Mouse (Mus musculus): ENCODE measurements around the gene Parvb. TPM values are rescaled to one million over a fixed set of nuclear protein-coding genes. Genes with fewer than 3 reads are reported as not detected.

Gene Parvb
- 54.1 and 54.5 TPM in 2 replicates for polyA plus RNA-seq (2011; ENCODE audit: insufficient read depth, insufficient read length, low read depth, missing spikeins)

DNA sequence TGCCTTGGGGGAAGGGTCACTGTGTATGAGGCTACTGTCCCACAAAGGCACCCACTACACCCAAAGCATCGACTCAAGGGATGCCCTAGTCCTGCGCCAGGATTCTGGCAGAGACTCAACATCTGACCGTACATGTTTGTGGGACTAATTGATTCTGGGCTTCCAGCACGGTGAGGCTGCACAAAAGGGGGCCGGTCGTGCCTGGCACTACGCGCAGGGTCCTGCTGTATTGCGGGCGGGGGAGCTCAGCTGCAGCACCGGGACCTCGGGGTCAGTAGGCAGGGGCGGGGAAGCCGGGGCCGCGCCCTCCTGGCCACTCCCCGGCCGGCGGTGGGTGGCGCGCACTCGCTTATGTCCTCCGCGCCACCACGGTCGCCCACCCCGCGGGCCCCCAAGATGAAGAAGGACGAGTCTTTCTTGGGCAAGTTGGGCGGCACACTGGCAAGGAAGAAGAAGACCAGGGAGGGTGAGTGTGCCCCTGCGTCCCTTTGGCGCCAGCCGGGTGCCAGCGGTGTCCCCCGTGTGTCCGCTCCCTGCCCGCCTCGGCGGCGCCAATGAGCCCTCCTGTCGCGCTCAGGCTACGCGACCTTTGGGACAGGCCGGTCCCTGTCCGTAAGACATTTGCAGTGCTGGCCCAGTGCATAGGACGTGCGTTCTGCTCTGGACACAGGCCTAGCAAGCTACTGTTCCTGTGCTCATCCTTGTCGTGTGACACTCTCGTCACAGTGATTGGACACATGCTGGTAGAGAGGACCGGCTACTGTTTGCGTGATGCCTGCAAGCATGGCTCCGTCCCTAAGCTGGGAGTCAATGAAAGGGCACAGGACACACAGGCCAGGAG lies at the start of gene Parvb:
TSS of gene Parvb (plus strand) at position 323 of the 841 bp plus-strand sequence.
- Histone ChIP-seq H3K27me3 (ENCODE audit: control insufficient read depth, insufficient read depth, low read length, poor library complexity, severe bottlenecking) (no peaks in the 10 kb centered on the region), H3K4me3 (ENCODE audit: low read depth, low read length) (peak within 1 kb of the TSS; percentile 72), H3K27ac (ENCODE audit: insufficient read depth, low read length) (peak within 1 kb of the TSS; percentile 78), H3K4me1 (ENCODE audit: control insufficient read depth, insufficient read depth, low read length) (no peaks in the 10 kb centered on the region), H3K9me3 (replicated peaks; ENCODE audit: control insufficient read depth, insufficient read depth, low read length, poor library complexity, severe bottlenecking) (no peaks in the 10 kb centered on the region), H3K36me3 (ENCODE audit: control insufficient read depth, insufficient read depth, low read length, poor library complexity, severe bottlenecking) (no peaks in the 10 kb centered on the region), H3K9ac (ENCODE audit: low read depth, poor library complexity, severe bottlenecking) (peak within 1 kb of the TSS; percentile 52)
- no peak for TF ChIP-seq CTCF (IDR thresholded peaks at IDR 0.05; ENCODE audit: low read depth, low read length)
- no peak for TF ChIP-seq EP300 (IDR thresholded peaks at IDR 0.05; ENCODE audit: insufficient read depth, low read depth, low read length)
- no peak for TF ChIP-seq POLR2A (IDR thresholded peaks at IDR 0.05; ENCODE audit: insufficient read depth, low read length)

DNA sequence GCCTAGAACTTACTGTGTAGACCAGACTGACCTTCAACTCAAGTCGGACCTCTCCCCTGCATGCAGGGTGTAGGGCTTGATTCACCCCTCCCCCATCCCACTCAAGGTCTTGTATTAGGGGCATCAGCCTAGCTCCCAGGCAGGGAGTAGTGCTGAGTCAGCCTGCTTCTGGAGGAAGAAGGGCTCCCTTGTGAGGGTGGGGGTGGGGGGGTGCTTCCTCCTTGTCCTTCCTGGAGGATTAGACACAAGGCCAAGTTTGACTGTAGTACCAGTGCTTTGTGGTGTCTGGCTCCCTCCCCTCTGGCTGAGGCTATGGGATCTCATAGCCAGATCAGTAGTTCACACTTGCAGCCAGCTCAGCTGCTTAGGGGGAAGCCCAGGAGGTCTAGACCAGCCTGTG lies 47.9 kb upstream of the Parvb start:
- no peaks in the 10 kb centered on the region for H3K36me3 ChIP-seq (ENCODE audit: control insufficient read depth, insufficient read depth, low read length, poor library complexity, severe bottlenecking)
- H3K4me3 ChIP-seq (ENCODE audit: low read depth, low read length): no peak overlapping the region
- peak overlapping the region; percentile 86 for H3K27ac ChIP-seq (ENCODE audit: insufficient read depth, low read length)

DNA sequence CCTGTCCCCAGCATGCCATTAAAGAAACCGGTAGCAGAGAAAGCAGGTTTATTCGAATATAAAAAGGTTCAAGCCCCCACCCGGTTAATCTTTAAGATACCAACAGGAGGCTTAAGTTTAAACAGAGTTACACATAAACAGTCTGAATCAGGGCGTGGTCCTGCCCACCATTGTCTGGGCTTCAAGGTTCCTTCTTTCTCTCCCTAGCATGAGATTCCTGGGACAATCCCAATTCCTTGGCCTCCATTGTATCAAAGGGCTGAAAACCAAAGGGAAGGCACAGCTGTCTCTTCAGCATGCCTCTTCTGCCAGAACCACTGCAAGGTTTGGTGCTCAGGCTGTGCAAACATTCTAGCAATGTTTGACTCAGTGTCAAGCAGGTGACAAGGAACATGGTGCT lies 45.6 kb upstream of the Parvb start:
- H3K9me3 ChIP-seq (replicated peaks; ENCODE audit: control insufficient read depth, insufficient read depth, low read length, poor library complexity, severe bottlenecking): no peaks in the 10 kb centered on the region
- H3K27me3 ChIP-seq (ENCODE audit: control insufficient read depth, insufficient read depth, low read length, poor library complexity, severe bottlenecking): no peaks in the 10 kb centered on the region
- H3K27ac ChIP-seq (ENCODE audit: insufficient read depth, low read length): peak overlapping the region; percentile 86
- TF ChIP-seq CTCF (IDR thresholded peaks at IDR 0.05; ENCODE audit: low read depth, low read length) (no peak), EP300 (IDR thresholded peaks at IDR 0.05; ENCODE audit: insufficient read depth, low read depth, low read length) (no peak; the same call in 1 of the 2 replicates), POLR2A (IDR thresholded peaks at IDR 0.05; ENCODE audit: insufficient read depth, low read length) (no peak)
- H3K4me3 ChIP-seq (ENCODE audit: low read depth, low read length): no peak overlapping the region
- no peaks in the 10 kb centered on the region for H3K36me3 ChIP-seq (ENCODE audit: control insufficient read depth, insufficient read depth, low read length, poor library complexity, severe bottlenecking)
- H3K9ac ChIP-seq (ENCODE audit: low read depth, poor library complexity, severe bottlenecking): no peak overlapping the region
- H3K4me1 ChIP-seq (ENCODE audit: control insufficient read depth, insufficient read depth, low read length): peaks cover 23% of the 10 kb centered on the region

More for the DNA sequence above, 47.9 kb upstream of the Parvb start:
- no peak for TF ChIP-seq POLR2A (IDR thresholded peaks at IDR 0.05; ENCODE audit: insufficient read depth, low read length)
- peak; percentile 92 for TF ChIP-seq EP300 (IDR thresholded peaks at IDR 0.05; ENCODE audit: insufficient read depth, low read depth, low read length)
- Histone ChIP-seq H3K9me3 (replicated peaks; ENCODE audit: control insufficient read depth, insufficient read depth, low read length, poor library complexity, severe bottlenecking) (no peaks in the 10 kb centered on the region), H3K4me1 (ENCODE audit: control insufficient read depth, insufficient read depth, low read length) (peaks cover 23% of the 10 kb centered on the region), H3K27me3 (ENCODE audit: control insufficient read depth, insufficient read depth, low read length, poor library complexity, severe bottlenecking) (no peaks in the 10 kb centered on the region), H3K9ac (ENCODE audit: low read depth, poor library complexity, severe bottlenecking) (no peak overlapping the region)

DNA sequence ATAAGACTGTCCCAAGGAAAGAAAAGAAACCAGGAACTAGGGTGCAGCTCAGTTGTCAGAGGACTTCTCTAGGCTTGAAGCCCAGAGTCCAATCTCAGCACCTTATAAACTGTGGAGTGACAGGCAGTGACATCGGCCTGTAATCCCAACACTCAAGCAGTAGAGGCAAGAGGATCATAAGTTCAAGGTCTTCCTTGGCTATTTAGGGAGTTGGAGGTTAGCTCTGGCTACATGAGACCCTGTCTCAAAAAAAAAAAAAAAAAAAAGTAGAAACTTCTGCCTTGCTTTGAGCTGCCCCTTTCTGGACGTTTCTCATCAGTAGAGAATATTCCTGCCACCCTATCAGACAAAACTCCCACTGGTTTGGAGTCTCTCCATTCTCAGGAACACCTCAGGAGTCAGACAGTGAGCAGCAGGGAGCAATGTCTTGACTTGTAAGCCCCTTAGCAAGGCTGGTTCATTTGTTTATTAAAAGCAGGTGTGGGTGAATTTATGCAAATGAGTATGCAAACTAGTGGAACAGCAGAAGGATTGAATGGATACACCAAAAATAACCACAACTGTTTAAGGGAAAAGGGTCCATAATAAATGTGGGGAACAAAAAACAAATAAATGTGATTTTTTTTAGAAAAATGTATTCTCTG lies 42.8 kb upstream of the Parvb start:
- Histone ChIP-seq H3K27me3 (ENCODE audit: control insufficient read depth, insufficient read depth, low read length, poor library complexity, severe bottlenecking) (no peaks in the 10 kb centered on the region), H3K4me3 (ENCODE audit: low read depth, low read length) (no peak overlapping the region), H3K27ac (ENCODE audit: insufficient read depth, low read length) (peak overlapping the region; percentile 98), H3K4me1 (ENCODE audit: control insufficient read depth, insufficient read depth, low read length) (peaks cover 23% of the 10 kb centered on the region), H3K9me3 (replicated peaks; ENCODE audit: control insufficient read depth, insufficient read depth, low read length, poor library complexity, severe bottlenecking) (no peaks in the 10 kb centered on the region), H3K9ac (ENCODE audit: low read depth, poor library complexity, severe bottlenecking) (no peak overlapping the region), H3K36me3 (ENCODE audit: control insufficient read depth, insufficient read depth, low read length, poor library complexity, severe bottlenecking) (no peaks in the 10 kb centered on the region)
- TF ChIP-seq EP300 (IDR thresholded peaks at IDR 0.05; ENCODE audit: insufficient read depth, low read depth, low read length) (no peak), CTCF (IDR thresholded peaks at IDR 0.05; ENCODE audit: low read depth, low read length) (no peak), POLR2A (IDR thresholded peaks at IDR 0.05; ENCODE audit: insufficient read depth, low read length) (no peak)

DNA sequence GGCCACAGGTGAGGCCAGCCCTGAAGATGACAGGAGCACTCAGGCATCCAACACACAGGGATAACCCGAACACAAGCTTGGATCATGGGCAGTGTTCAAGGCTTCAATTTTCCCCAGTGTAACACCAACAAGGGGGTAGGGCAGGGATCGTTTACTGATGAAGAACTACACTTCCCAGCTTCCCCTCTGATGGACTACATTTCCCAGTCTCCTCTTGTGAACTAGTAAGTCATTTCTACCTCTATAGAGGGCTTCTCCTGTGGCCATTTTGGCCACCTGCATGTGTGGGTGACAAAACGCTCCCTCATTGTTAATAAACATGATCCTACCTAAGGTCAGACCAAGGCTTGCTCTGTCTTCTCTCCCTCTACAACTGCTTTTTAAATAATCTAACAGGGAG lies 42.0 kb upstream of the Parvb start:
- H3K27me3 ChIP-seq (ENCODE audit: control insufficient read depth, insufficient read depth, low read length, poor library complexity, severe bottlenecking): no peaks in the 10 kb centered on the region
- no peak overlapping the region for H3K9ac ChIP-seq (ENCODE audit: low read depth, poor library complexity, severe bottlenecking)
- H3K4me1 ChIP-seq (ENCODE audit: control insufficient read depth, insufficient read depth, low read length): peaks cover 21% of the 10 kb centered on the region
- H3K4me3 ChIP-seq (ENCODE audit: low read depth, low read length): 0 out of 2 replicates have a peak overlapping the region, but pooled peaks have one; percentile 19
- TF ChIP-seq CTCF (IDR thresholded peaks at IDR 0.05; ENCODE audit: low read depth, low read length) (no peak), POLR2A (IDR thresholded peaks at IDR 0.05; ENCODE audit: insufficient read depth, low read length) (no peak)
- no peaks in the 10 kb centered on the region for H3K9me3 ChIP-seq (replicated peaks; ENCODE audit: control insufficient read depth, insufficient read depth, low read length, poor library complexity, severe bottlenecking)
- H3K27ac ChIP-seq (ENCODE audit: insufficient read depth, low read length): peak overlapping the region; percentile 98
- H3K36me3 ChIP-seq (ENCODE audit: control insufficient read depth, insufficient read depth, low read length, poor library complexity, severe bottlenecking): no peaks in the 10 kb centered on the region

DNA sequence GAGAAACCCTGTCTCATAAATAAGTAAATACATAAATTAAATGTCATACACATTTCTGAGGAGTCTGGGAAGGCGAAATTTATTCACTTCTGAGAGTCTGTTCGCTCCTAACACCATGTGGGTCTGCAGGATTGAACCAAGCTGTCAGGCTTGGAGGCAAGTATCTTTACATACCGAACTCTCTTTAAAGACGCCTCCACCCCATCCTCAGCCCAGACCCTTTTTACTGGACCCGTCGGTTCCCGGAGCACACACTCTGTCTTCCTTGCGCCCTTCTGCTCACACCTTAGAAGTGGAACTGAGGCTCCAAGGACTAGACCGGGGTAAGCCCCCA lies 40.2 kb upstream of the Parvb start:
- peak overlapping the region; percentile 99 for H3K4me3 ChIP-seq (ENCODE audit: low read depth, low read length)
- no peak for TF ChIP-seq CTCF (IDR thresholded peaks at IDR 0.05; ENCODE audit: low read depth, low read length)
- no peak for TF ChIP-seq EP300 (IDR thresholded peaks at IDR 0.05; ENCODE audit: insufficient read depth, low read depth, low read length)
- no peak for TF ChIP-seq POLR2A (IDR thresholded peaks at IDR 0.05; ENCODE audit: insufficient read depth, low read length)
- no peaks in the 10 kb centered on the region for H3K27me3 ChIP-seq (ENCODE audit: control insufficient read depth, insufficient read depth, low read length, poor library complexity, severe bottlenecking)
- H3K9ac ChIP-seq (ENCODE audit: low read depth, poor library complexity, severe bottlenecking): peak overlapping the region; percentile 75
- H3K9me3 ChIP-seq (replicated peaks; ENCODE audit: control insufficient read depth, insufficient read depth, low read length, poor library complexity, severe bottlenecking): no peaks in the 10 kb centered on the region
- peaks cover 11% of the 10 kb centered on the region for H3K36me3 ChIP-seq (ENCODE audit: control insufficient read depth, insufficient read depth, low read length, poor library complexity, severe bottlenecking)
- peak overlapping the region; percentile 83 for H3K27ac ChIP-seq (ENCODE audit: insufficient read depth, low read length)
- peaks cover 9% of the 10 kb centered on the region for H3K4me1 ChIP-seq (ENCODE audit: control insufficient read depth, insufficient read depth, low read length)
